Mouse (Mus musculus) monocyte, adult 5-6 weeks (primary cell): ENCODE data around the gene Nup160. TPM values are rescaled to one million over a fixed set of nuclear protein-coding genes. Genes with fewer than 3 reads are reported as not detected.
A peak's percentile ranks its signal among the peaks of the same experiment; 100 is the strongest.

ENCODE experiments used
- ATAC-seq: fragments of 153-309, 156-312 bp; replicated peaks from 2 replicates; pipeline ENCODE4 v1.8.0; 2017; ENCODE audit warnings: mild to moderate bottlenecking; ENCODE audit not compliant: low TSS enrichment, insufficient number of reproducible peaks, severe bottlenecking, poor library complexity, low FRiP score
- total RNA-seq: library from RNA; stranded (forward); fragments of 200-1000, 200-491, 200-594 nt; gene quantifications from 3 replicates; pipeline ENCODE4 v1.2.3, GENCODE M21; 2017

Gene Nup160
- total RNA-seq: 14.9 to 37.4 TPM (median 36.5 TPM) in 3 replicates

DNA sequence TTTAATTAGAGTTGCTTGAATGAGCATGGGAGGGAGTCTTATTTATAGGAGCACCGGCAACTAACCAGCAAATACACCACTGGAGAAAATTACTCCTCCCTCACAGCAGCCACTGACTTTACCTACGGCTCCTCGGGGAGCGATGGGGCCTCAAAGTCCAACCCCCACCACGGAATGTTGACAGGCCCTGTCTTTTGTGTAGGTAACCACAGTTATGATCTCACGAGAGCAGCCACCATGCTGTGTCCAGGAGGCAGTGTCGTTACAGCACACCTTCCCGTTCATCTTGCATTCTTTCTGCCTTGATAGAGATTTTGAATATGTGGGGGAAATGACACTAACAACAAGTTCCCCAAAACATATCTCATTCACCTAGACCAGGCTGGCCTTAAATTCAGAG is at the start of gene Nup160:
Nup160 (plus strand) TSS at position 209 of the 400 bp plus-strand sequence.
- ATAC-seq: no peak

DNA sequence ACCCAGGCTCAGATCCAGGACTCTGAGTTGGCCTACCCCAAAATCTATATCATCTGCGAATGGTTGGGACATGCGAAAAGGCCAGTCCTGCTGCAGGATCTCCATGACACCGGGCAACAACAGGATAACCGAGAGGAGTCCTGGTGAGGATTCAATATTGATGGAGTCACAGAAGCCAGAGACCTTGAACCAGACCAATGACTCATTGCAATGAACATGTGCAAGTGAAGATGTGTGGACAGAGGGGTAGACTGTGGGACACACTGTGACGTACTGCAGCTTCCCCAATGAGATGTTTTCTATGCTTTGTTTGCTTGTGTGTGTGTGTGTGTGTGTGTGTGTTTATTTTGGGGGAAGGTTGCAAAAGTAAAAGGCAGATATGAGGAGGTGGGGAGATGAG is 48.8 kb upstream of the Nup160 start:
- no peak for ATAC-seq

DNA sequence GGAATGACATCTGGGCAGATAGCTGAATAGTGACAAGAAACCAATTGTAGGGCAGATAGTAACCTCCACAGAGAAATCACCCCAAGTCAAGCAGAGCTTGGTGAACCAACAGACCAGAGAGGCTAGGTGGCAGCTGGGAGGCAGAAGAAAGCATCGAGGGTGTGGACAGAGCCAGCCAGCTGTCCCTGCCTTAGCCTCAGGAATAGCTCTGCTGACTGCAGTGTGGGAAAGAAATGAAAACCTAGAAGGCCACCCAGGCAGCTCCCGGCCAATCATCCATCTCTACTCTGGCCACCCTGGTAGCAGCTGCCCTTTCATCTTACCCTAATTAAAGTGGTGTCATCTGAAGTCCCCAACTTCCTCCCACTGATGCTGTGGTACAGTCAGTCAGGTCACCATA is 47.5 kb upstream of the Nup160 start:
- ATAC-seq: no peak

DNA sequence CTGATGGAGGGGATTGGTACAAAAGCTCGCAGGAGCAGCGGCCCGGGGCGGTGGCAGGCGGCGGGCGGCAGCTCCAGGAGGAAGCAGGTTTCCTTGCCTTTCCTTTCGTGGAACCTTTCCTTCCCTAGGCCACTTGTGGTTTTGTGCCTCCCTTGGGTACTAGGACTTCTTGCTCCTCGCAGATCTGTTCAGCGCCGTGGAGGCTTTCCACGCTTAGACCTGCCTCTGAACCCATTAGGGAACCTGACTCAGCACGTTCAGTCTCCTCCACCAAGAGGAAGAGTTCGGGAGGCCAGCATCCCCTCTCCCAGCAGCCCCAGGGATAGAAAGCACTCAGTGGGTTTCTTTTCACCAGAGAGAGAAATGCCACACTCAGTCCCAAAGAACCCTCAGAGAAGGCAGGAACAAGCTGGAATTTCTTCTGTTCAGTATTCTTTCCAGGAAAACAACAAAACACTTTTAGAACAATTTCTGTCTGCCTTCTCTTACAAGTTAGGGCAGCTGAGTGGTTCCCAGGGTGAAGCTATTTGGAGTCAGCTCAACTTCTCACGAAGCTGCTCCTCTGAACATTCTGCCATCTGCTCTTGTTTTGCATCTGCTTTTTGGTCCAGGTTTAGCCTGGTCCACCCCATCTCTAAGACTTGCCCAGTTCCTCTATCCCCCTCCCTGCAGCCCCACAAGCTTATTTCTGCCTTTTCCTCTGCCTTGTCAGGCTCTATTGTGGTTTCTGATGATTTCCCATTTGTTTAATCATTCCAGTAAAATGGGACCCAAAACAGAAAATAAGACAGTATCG is 44.9 kb upstream of the Nup160 start:
- 0 out of 2 replicates have a peak, but pooled peaks have one; percentile 4 for ATAC-seq

DNA sequence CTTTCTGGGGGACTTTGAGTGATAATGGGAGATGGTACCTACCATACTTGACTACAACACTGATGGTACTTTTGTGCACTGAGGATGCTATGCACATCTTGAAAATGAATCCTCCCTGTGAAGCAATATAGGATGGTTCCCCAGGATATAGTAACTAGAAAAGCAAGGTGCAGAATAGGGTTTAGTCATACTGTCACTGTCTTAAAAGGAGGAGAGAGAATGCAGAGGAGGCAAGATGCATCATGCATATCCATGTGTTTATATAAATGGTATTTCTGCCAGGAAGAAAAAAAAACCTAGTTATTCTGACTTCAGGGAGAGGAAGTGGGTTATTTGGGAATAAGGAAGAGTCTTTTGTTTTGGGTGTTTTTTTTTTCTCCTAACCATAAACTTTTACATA is 42.3 kb upstream of the Nup160 start:
- ATAC-seq: no peak

DNA sequence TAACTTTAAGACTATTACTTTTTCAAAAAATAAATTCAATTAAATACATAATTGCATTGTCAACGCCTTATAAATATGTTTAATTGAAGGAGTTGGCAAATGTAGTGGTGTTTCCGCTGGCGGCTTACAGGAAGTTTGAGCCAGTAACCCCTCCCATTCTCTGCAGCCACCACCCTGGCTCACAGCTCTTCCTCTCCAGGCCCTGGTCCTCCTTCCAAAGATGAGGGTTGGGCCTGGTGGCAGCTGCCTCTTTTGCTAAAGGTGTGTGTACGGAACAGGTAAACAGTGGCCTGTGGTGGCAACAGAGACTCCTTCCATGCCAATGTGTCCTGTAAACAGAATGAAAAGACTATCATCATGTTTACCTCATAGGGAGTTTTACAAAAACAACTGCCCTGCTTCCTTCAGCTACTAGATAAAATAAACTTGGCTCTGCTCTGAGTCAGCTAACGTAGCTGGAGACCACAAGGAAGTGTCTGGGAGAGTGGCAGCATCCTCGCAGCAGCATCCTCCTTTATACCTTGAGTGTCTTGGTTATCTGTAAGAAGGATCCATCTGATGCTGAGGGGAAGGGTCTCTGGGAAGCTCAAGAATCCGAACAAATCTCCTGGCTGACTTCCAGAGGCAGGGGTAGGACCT is 41.8 kb upstream of the Nup160 start:
- ATAC-seq: peak; percentile 64; the same call in 1 of the 2 replicates

DNA sequence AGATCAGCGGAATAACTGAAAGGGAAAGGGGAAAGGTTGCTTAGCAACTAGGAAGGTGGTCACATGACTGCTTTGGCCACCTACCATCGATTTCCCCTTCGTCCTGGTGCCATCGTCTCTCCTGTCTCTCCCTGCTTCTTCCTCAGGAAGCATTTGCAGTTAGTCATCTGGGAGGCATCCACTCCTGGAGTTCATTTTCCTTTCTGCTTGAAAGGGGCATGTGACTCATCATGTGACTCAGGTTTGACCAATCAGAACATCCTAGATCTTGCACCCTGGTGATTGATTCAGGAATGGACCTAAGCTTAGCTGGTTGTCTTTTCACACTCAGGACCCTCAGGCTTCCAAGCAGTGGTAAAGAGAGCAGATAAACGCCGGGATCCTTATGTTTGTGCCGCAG is 40.2 kb upstream of the Nup160 start:
- no peak for ATAC-seq

DNA sequence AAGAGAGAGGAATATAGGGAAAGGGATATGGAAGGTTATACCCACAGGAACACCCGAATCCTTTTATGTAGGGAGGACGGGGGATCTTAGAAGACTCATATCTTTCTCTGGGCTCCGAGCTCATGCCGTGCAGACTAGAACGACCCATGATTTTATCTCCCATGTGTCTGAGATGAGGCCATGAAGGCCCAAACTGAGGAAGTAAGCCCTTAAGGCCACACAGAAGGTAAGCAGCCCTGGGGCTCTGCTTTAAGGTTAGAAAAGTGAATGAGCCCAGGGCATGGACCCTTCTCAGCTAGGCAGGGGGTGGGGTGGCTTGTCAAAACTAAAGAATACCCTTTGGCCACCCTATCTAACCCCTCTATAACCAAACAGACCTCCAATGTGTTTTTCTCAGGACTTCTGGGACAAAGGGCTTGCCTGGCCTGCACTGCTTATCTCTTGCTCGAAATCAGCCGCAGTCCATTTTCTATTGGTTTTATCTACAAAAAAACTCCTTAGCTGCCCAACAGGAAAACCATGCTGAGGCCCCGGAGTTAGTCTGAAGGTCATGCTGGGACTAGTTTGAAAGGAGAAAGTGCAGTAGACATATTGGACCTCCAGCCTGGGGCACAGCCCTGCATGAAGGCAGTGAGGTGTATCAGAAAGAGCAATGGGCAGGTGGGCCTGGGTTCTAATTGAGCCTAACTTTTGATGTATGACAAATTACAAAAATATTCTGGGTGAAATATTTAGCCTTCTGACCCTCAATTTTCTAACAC is 37.8 kb upstream of the Nup160 start:
- ATAC-seq: no peak

DNA sequence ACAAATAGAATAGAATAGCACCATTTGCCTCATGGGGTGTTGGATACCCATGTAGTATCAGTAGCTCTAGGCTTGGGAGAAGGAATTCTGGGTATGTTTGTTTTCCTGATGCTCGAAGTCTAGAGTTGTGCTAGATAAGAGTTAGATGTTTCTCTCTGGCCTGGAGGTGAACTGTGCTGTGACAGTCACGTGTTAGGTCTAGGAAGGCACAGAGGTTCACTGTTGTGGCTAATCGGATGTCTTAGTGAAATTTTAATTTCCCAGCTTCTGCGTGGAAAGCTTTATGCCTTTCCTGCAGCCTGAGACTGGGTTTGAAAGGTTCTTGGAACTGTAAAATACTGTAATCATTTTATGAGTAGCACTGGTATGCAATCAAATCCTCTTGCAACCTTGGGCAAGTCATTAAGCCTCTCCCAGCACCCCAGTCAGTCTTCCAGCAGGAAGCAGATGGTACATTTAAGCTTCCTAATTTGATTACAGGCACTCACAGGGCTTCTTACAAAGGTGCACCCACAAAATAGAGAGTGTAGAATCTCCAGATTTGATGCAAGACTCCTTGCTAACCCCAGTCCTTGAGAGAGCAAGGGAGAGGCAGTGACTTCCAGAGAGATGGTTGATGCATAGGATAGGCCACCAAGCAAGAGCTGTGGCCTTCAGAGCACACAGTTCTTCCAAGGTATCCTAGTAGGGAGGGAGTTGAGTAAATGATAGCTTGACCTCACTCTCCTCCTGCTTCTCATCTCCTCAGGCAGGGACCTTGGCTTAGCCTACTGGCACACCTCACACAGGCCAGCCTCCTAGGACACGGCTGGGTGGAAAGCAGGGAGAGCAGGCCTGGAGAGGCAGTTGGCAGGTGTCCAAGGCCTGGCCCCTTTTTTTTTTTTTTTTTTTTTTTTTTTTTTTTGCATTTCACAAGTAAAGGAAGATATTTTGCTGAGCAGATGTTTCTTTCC is 37.0 kb upstream of the Nup160 start:
- ATAC-seq: no peak

DNA sequence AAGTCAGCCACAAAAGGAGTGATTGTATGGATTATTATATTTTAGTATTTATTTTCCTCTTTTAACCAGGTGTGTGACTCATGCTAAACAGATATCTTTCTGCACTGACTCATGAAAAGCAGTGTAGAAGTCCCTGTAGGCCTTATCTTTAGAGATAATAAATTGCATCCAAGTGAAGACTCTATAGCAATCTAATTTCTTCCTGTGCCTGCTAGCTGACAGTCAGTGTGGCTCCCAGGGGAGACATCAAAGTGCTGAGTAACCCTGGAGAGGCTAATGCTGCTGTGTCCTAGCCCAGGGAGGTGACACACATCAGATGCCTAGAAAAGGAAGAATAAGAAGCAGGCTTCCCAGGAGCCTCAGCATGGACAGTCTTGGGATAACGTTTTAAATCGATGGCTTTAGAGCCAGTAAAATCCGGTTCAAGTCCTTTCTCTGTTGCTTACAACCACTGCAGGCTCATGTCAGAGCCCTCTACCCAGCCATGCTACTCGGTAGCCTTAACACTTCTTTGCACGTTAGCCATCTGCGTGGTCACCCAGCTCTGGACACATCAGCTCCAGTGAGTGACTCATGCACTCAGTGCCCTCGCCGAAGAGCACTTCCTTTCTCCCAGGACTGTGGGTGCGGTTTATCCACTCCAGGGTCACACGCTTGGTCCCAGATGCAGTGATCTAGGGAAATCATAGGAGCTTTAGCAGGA is 35.9 kb upstream of the Nup160 start:
- ATAC-seq: peak; percentile 72

DNA sequence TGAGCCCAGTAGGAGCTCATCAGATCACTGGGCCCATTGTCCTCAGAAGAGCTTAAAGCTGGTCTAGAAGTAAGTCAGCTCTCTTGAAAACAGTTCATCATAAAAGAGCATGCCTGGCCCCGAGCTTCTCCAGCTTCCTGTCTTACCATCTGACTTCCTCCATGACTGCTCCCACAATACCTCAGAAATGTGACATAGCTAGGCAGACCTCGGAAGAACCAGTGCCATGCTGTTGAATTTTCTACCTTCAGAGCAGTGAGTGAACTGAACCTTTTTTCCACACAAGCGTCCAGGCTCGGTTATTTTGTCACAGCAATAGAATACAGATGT is 35.3 kb upstream of the Nup160 start:
- 0 out of 2 replicates have a peak, but pooled peaks have one; percentile 29 for ATAC-seq

DNA sequence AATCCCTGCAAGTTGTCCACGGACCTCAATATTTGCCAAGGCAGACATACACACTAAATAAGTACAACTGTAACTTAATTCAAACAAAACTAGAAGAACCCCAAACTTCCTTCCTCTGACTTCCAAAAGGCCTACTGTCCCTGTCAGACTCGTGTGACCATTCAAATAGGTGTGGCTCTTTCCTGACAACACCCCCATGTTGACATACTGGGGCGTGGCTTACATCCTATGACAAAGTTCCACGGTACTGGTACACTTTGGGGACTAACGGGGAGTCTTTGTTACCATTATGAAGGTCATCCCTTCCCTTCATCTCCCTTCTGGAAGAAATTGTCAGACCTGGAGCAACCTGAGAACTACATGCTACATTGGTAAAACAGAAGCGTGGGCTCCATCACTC is 29.9 kb upstream of the Nup160 start:
- ATAC-seq: peak; percentile 67

DNA sequence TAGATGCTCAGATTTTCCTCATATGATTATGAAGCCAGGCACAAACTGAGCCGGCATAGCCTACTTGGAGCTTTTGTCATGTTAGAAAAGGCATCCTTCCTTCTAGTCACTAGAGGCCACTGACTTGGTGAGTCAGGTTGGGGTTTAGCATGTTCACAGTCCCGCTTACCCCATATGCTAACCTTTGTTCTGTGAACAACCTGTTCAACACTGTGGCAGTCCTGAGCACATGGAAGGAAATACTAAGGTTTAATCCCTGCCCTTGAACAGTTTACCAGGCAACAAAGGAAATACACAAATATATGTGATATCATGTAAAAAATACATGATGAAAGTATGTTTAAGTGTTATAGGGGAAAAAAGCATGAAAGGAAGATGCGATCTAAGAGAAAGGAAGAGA is 27.6 kb upstream of the Nup160 start:
- ATAC-seq: no peak

DNA sequence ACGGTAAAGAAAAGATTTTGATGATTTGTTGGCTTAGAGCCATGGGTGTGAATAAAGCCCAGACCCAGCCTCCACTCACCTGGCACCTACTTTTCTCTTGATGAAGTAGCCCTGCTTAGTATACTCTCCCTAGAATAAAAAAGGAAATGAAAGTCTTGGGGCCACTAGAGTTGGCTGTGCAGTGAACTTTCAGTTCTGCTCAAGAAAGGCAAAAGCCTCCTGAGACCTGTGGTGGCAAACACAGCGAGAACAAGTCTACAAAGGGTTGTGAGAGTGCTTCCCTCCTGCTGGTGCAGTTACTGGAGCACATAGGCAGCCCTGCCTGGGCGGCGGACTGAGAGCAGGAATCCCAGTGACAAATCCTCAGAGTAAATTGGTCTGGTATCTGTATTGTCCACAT is 27.1 kb upstream of the Nup160 start:
- ATAC-seq: peak; percentile 89

DNA sequence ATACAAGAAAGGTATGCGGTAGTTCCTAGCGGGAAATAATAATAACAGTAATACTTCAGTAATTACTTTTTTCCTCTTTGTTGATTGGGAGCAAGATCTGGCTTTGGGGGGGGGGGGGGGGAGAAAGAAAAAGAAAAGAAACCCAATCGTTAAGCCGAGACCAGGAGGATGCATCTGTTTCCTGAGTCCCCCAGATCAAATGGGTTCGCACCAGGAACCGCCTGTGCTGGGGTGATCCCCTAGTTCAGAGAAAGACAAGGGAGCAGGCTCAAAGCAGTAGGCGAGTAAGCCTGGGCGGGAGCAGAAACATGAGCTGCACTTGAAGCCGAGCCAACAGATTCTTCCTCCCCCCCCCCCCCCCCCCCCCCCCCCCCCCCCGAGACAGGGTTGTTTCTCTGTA is 24.9 kb upstream of the Nup160 start:
- ATAC-seq: no peak

DNA sequence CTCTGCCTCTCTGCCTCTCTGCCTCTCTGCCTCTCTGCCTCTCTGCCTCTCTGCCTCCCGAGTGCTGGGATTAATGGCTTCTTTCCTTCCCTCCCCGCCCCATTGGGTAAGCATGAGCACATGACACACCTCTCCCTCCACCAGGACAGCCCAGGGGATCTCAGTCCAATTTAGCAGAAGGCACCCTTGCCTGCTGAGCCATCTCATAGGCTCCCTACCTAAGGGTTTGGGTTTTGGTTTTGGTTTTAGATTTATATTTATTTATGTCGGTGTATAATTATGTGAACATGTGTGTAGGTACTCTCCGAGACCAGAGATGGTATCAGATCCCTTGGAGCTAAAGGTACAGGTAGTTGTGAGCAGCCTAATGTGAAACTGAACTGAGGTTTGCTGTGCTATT is 24.0 kb upstream of the Nup160 start:
- ATAC-seq: no peak

DNA sequence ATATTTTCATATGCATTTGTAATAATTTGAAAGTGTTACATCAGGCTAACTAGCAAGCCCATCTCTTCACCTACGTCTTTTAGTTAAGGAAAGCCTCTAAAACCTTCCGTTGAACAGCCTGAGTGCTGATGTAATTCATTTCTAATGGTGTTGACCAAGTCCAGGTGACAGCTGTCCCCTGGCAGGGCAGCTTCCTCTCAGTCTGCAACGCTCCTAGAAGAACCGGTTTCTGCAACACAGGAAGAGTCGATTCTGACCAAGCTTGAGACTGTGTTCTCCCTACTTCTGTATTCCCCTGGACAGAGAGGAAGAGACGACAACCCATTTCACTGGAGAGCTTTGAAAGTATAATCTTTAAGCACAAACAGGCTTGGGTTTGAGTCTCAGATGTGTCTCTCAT is 21.6 kb upstream of the Nup160 start:
- ATAC-seq: 0 out of 2 replicates have a peak, but pooled peaks have one; percentile 42

DNA sequence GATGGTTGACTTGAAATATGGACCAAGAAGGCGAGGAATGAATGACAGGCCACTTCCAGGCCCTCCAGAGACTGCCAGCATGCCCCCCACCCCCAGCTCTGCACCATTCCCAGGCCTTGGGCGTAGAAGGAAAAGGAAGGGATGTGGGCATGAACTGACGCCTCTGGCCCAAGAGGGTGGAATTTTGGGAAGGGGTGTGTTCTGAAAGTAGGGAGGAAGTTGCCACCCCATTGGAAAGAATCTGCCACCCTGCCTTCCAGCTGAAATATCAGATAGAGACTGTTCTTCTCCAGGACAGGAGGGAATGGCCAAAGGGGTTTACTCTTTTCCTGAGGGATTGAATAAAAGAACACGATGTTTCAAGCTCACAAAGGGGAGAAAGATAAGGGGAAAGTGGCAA is 18.4 kb upstream of the Nup160 start:
- no peak for ATAC-seq
